Mouse (Mus musculus): ENCODE results near the gene Gm37240.

DNA sequence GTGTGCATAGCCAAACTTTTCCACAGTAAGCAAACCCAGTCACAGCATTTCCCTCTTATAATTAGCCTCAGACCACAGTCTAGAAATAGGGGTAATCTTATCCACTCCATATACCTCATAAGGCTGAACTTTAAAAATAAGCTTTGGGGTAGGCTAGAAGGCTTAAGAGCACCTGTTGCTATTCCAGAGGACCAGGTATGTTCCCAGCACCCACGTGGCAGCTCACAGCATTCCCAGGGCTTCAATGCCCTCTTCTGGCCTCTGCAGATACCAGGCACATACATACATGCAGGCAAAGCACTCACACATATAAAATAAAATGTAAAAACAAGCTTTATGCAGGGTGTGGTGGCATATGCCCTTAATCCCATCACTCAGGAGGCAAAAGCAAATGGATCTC, 53.7 kb downstream of the Gm37240 start:
- TF ChIP-seq CTCF (IDR thresholded peaks at IDR 0.05; ENCODE audit: borderline replicate concordance, extremely low read depth, insufficient read depth, insufficient read length) (no peak), POLR2A (IDR thresholded peaks at IDR 0.05; ENCODE audit: borderline replicate concordance, extremely low read depth, insufficient read depth, insufficient read length, poor library complexity, severe bottlenecking) (no peak)
